7 mouse cellular contexts compared by ENCODE assay signal in genomic region chr8:126482938-126483337, GRCm38 (mm10).
A peak's percentile ranks its signal among the peaks of the same experiment; 100 is the strongest.
DNase-seq lines count a peak whose midpoint lies in the region.

No protein-coding gene starts in this region.

- DNase-seq in adipocyte (ENCODE audit: low spot score): peak; percentile 70
- DNase-seq in cerebellum, postnatal 14 days: peak; percentile 86 to 88
- DNase-seq in frontal cortex, postnatal 36 days (ENCODE audit: low spot score in 2 of 2): peak; percentile 76 to 84
- peak; percentile 82 for DNase-seq in induced T-regulatory cell, adult 2 months (ENCODE audit: low read depth)
- DNase-seq in left cerebral cortex, adult 9 months (ENCODE audit: low spot score in 2 of 2): peak; percentile 43 to 83
- peak; percentile 74 for DNase-seq in mesoderm, embryonic 11.5 days (ENCODE audit: low read depth, low spot score)
- peak; percentile 81 for DNase-seq in right cerebral cortex, postnatal 4 days

Comparison
In these comparisons a context has a peak if more than half of its experiments do, and no peak if none do; other contexts are left out.
1. Peak in every context shown above with its lines: DNase-seq.